23 mouse cellular contexts compared by ENCODE assay signal in the genomic region with DNA sequence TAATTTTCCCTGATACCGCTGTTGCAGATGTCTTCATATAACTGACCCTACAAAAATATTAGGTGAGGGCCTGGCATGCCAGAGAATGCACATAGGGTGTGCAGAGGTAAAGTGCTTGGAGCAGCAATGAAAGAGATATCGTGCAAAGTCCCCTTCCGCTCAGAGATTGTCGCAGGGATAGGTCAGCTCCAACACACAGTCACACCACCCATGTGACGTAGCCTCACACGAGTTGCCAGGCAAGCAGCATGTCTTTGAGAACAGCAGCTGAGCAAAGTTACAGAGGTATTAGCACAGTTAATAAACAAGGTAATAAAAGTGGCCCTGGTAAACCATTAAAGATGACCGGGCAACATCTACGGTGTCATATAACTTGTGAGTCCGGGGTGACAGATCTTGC.
A peak's percentile ranks its signal among the peaks of the same experiment; 100 is the strongest.
DNase-seq lines count a peak whose midpoint lies in the region; ATAC-seq and TF ChIP-seq lines count a peak whose summit lies in the region.
"Had no signal": no experiment of that assay in that cellular context is flagged by ENCODE, and none has a peak within 500 bp of the region (broad histone marks: within the 10 kb centered on the region; RNA-seq: fewer than 3 reads in every experiment).

No protein-coding gene starts in this region.

- H3K27ac ChIP-seq in heart, embryonic 10.5 days = no peak overlapping the region
- H3K27ac ChIP-seq in intestine, embryonic 16.5 days (ENCODE audit: low read length) = no peak overlapping the region
- H3K27ac ChIP-seq in olfactory bulb, adult 2 months (ENCODE audit: insufficient read depth, low read depth, low read length) = peak overlapping the region; percentile 94
- no peak overlapping the region for H3K27ac ChIP-seq in hindbrain, embryonic 16.5 days (ENCODE audit: low read depth, low read length)
- H3K27ac ChIP-seq: embryonic facial prominence, embryonic 10.5 days; embryonic facial prominence, embryonic 12.5 days; forebrain, embryonic 13.5 days; forebrain, embryonic 15.5 days had no signal

- no peak for TF ChIP-seq POLR2A in olfactory bulb, adult 2 months (IDR thresholded peaks at IDR 0.05; ENCODE audit: insufficient read depth, low read depth, low read length)

- 91% methylated on average over 9 of the region's 9 CpGs for WGBS in heart, embryonic 10.5 days
- WGBS in intestine, embryonic 16.5 days = 54% methylated on average over 9 of the region's 9 CpGs
- WGBS in olfactory bulb, adult 2 months = 90% methylated on average over 9 of the region's 9 CpGs
- WGBS in hindbrain, embryonic 16.5 days = 91% methylated on average over 9 of the region's 9 CpGs

- peaks cover 20% of the 10 kb centered on the region for H3K4me1 ChIP-seq in heart, embryonic 10.5 days
- H3K4me1 ChIP-seq in intestine, embryonic 16.5 days (ENCODE audit: control insufficient read depth, insufficient read depth, low read length) = no peaks in the 10 kb centered on the region
- H3K4me1 ChIP-seq in olfactory bulb, adult 2 months (ENCODE audit: control insufficient read depth, insufficient read depth, low read length) = peaks cover 32% of the 10 kb centered on the region
- H3K4me1 ChIP-seq in hindbrain, embryonic 16.5 days (ENCODE audit: control insufficient read depth, insufficient read depth, low read depth, low read length) = peaks cover 2% of the 10 kb centered on the region; the same call in 1 of the 2 replicates

- no peaks in the 10 kb centered on the region for H3K36me3 ChIP-seq in heart, embryonic 10.5 days
- H3K36me3 ChIP-seq in intestine, embryonic 16.5 days (ENCODE audit: control insufficient read depth, insufficient read depth, low read length) = no peaks in the 10 kb centered on the region
- H3K36me3 ChIP-seq in hindbrain, embryonic 16.5 days (ENCODE audit: control insufficient read depth, insufficient read depth, low read length) = no peaks in the 10 kb centered on the region
- H3K36me3 ChIP-seq: embryonic facial prominence, embryonic 10.5 days; embryonic facial prominence, embryonic 12.5 days; forebrain, embryonic 15.5 days; G1E had no signal

- H3K9ac ChIP-seq in intestine, embryonic 16.5 days (ENCODE audit: low read depth, low read length) = no peak overlapping the region
- H3K9ac ChIP-seq in hindbrain, embryonic 16.5 days (ENCODE audit: low read depth, low read length) = no peak overlapping the region
- H3K9ac ChIP-seq: embryonic facial prominence, embryonic 12.5 days; forebrain, embryonic 13.5 days; forebrain, embryonic 15.5 days; forebrain, postnatal 0 days had no signal

- TF ChIP-seq CTCF in olfactory bulb, adult 2 months (IDR thresholded peaks at IDR 0.05; ENCODE audit: insufficient read depth, low read depth, low read length) = no peak

- peak; percentile 20 for DNase-seq in heart, embryonic 10.5 days (ENCODE audit: low spot score)
- no peak for DNase-seq in heart, adult 9 months (ENCODE audit: low spot score in 2 of 2)
- DNase-seq in cerebellum, adult 11-12 months = no peak
- DNase-seq: adrenal gland, adult 2 months; adrenal gland, postnatal 10 days; adrenal gland, postnatal 25 days; B cell, adult 2 months; cerebellum, adult 11 months; cerebellum, adult 2 months; cerebellum, adult 9-10 months; cerebellum, postnatal 10 days; cerebellum, postnatal 25 days had no signal

- no peak overlapping the region for H3K4me2 ChIP-seq in intestine, embryonic 16.5 days (ENCODE audit: low read depth, low read length)
- H3K4me2 ChIP-seq in hindbrain, embryonic 16.5 days (ENCODE audit: low read length) = no peak overlapping the region
- H3K4me2 ChIP-seq: embryonic facial prominence, embryonic 12.5 days; forebrain, embryonic 13.5 days; forebrain, embryonic 15.5 days had no signal

- H3K9me3 ChIP-seq in heart, embryonic 10.5 days = no peaks in the 10 kb centered on the region
- no peaks in the 10 kb centered on the region for H3K9me3 ChIP-seq in intestine, embryonic 16.5 days (ENCODE audit: control insufficient read depth, low read length)
- no peaks in the 10 kb centered on the region for H3K9me3 ChIP-seq in hindbrain, embryonic 16.5 days (ENCODE audit: control insufficient read depth, low read length)
- H3K9me3 ChIP-seq: embryonic facial prominence, embryonic 10.5 days; embryonic facial prominence, embryonic 12.5 days; forebrain, embryonic 13.5 days; forebrain, embryonic 15.5 days; G1E had no signal

- no peak overlapping the region for H3K4me3 ChIP-seq in heart, embryonic 10.5 days
- H3K4me3 ChIP-seq in intestine, embryonic 16.5 days (ENCODE audit: low read length) = no peak overlapping the region
- H3K4me3 ChIP-seq in olfactory bulb, adult 2 months (ENCODE audit: insufficient read depth, low read depth, low read length) = no peak overlapping the region
- no peak overlapping the region for H3K4me3 ChIP-seq in hindbrain, embryonic 16.5 days (ENCODE audit: low read length)
- H3K4me3 ChIP-seq: embryonic facial prominence, embryonic 10.5 days; embryonic facial prominence, embryonic 12.5 days; forebrain, embryonic 13.5 days; forebrain, embryonic 15.5 days had no signal

- no peaks in the 10 kb centered on the region for H3K27me3 ChIP-seq in heart, embryonic 10.5 days (ENCODE audit: insufficient read depth, poor library complexity, severe bottlenecking)
- H3K27me3 ChIP-seq in intestine, embryonic 16.5 days (replicated peaks; ENCODE audit: control insufficient read depth, insufficient read depth, low read length) = no peaks in the 10 kb centered on the region
- H3K27me3 ChIP-seq in hindbrain, embryonic 16.5 days (replicated peaks; ENCODE audit: control insufficient read depth, insufficient read depth, low read length) = no peaks in the 10 kb centered on the region
- H3K27me3 ChIP-seq: CH12.LX; embryonic facial prominence, embryonic 12.5 days; forebrain, embryonic 13.5 days; forebrain, embryonic 15.5 days had no signal

- peak; percentile 89 for ATAC-seq in intestine, embryonic 16.5 days
- no peak for ATAC-seq in hindbrain, embryonic 16.5 days
- ATAC-seq: CD4-positive, CD25-positive, alpha-beta regulatory T cell, adult 4 months; forebrain, embryonic 13.5 days; forebrain, embryonic 15.5 days had no signal
